Mouse (Mus musculus) ES-Bruce4 (cell line): ENCODE measurements at regions not wholly inside any gene's neighbourhood (a gene's known extent, or its start where the extent isn't known, plus 50 kb on each side); places are given as distances from the start of the nearest gene placed in this dataset.

ENCODE experiments used
- CTCF ChIP-seq: IDR thresholded peaks from one replicate; pipeline ENCODE4 v1.8.1; 2011; ENCODE audit warnings: low read depth, low read length
- POLR2A ChIP-seq: IDR thresholded peaks from one replicate; pipeline ENCODE4 v1.8.1; 2011; ENCODE audit warnings: low read length; ENCODE audit not compliant: insufficient read depth

GRCm38 (mm10) chr2:101080231-101080630 is 544.3 kb upstream of the Rag2 start:
- TF ChIP-seq CTCF (no peak), POLR2A (no peak)
